Mouse (Mus musculus) heart, embryonic 14.5 days (tissue): ENCODE data around the gene Ppp1r14d. TPM values are rescaled to one million over a fixed set of nuclear protein-coding genes. Genes with fewer than 3 reads are reported as not detected.

ENCODE experiments used
- ATAC-seq: fragments of 200-750 bp; cut with Nextera tagmentation; 2 replicates; pipeline ENCODE4 v1.8.0; 2017; ENCODE audit warnings: low read depth, moderate TSS enrichment; ENCODE audit not compliant: insufficient number of reproducible peaks, insufficient read depth, low FRiP score
- H3K27ac ChIP-seq, 2 experiments: fragments of 200-500 bp in 1 of 2; fragments of 300-500 bp in 1 of 2; sonication (generic) in 1 of 2; replicated peaks in 1 of 2; 2 replicates each; pipeline ENCODE4 v1.5.1; 2012 to 2014; ENCODE audit warnings: low read depth in 2 of 2, low read length in 2 of 2, control low read depth in 1 of 2, mild to moderate bottlenecking in 1 of 2, mixed read lengths in 1 of 2; ENCODE audit not compliant: control insufficient read depth in 1 of 2, insufficient read depth in 1 of 2
- H3K27me3 ChIP-seq: fragments of 300-500 bp; sonication (generic); 2 replicates; pipeline ENCODE4 v1.6.1; 2014; ENCODE audit warnings: mild to moderate bottlenecking, low read length, control low read depth; ENCODE audit not compliant: control insufficient read depth, insufficient read depth
- H3K36me3 ChIP-seq: fragments of 300-500 bp; sonication (generic); 2 replicates; pipeline ENCODE4 v1.6.1; 2014; ENCODE audit warnings: mild to moderate bottlenecking, control low read depth, low read length, mixed read lengths; ENCODE audit not compliant: control insufficient read depth, insufficient read depth
- H3K4me1 ChIP-seq, 2 experiments: fragments of 200-500 bp in 1 of 2; fragments of 300-500 bp in 1 of 2; sonication (generic) in 1 of 2; 2 replicates each; pipeline ENCODE4 v1.6.1; 2012 to 2014; ENCODE audit warnings: low read length in 2 of 2, control low read depth in 1 of 2, mixed read lengths in 1 of 2; ENCODE audit not compliant: control insufficient read depth in 2 of 2, insufficient read depth in 2 of 2
- H3K4me2 ChIP-seq: fragments of 300-500 bp; sonication (generic); 2 replicates; pipeline ENCODE4 v1.6.1; 2014; ENCODE audit warnings: mild to moderate bottlenecking, low read length
- H3K4me3 ChIP-seq, 2 experiments: fragments of 200-500 bp in 1 of 2; fragments of 300-500 bp in 1 of 2; sonication (generic) in 1 of 2; 2 replicates each; pipeline ENCODE4 v1.5.1; 2012 to 2014; ENCODE audit warnings: low read length in 2 of 2, mild to moderate bottlenecking in 2 of 2, control low read depth in 1 of 2, low read depth in 1 of 2, moderate library complexity in 1 of 2; ENCODE audit not compliant: control insufficient read depth in 1 of 2, insufficient read depth in 1 of 2
- H3K9ac ChIP-seq: fragments of 300-500 bp; sonication (generic); 2 replicates; pipeline ENCODE4 v1.6.1; 2014; ENCODE audit warnings: mild to moderate bottlenecking, low read length
- H3K9me3 ChIP-seq: fragments of 300-500 bp; sonication (generic); 2 replicates; pipeline ENCODE4 v1.6.1; 2016; ENCODE audit warnings: low read length, control low read depth; ENCODE audit not compliant: control insufficient read depth
- WGBS: fragments of 180-500 bp; shearing (Covaris S2); extraction: QIAGEN DNeasy Blood & Tissue Kit; methylation state at CpG from one replicate; pipeline ENCODE4 v1.1.7; 2014; 5-methylcytosine and 5-hydroxymethylcytosine counted together
- polyA plus RNA-seq: library from polyadenylated mRNA; unstranded; fragments of >200 nt; fragmentation: Nextera tagmentation; extraction: Ambion mirVana; gene quantifications from 2 replicates; pipeline ENCODE4 v1.2.1, GENCODE M21; 2014

The Ppp1r14d gene
- polyA plus RNA-seq, 1 experiment from 2014 or later: not detected

- Histone ChIP-seq H3K36me3 (no peaks in the 10 kb centered on the region), H3K4me3 (no peak overlapping the region), H3K9me3 (no peaks in the 10 kb centered on the region), H3K4me2 (no peak overlapping the region), H3K4me1 (peaks cover 5 to 6% of the 10 kb centered on the region in 2 experiments; a peak in 1 of 4 replicates), H3K27me3 (no peaks in the 10 kb centered on the region), H3K9ac (no peak overlapping the region), H3K27ac (no peak overlapping the region)
- no peak for ATAC-seq
- 35% methylated on average over 1 of the region's 1 CpGs for WGBS
Observed at GRCm38 (mm10) chr2:119198049-119198448, 31.7 kb downstream of the Ppp1r14d start.

GRCm38 (mm10) chr2:119197493-119197892, 32.2 kb downstream of the Ppp1r14d start:
- H3K27me3 ChIP-seq: no peaks in the 10 kb centered on the region
- WGBS: 90% methylated on average over 1 of the region's 1 CpGs

GRCm38 (mm10) chr2:119196316-119197108, 33.2 kb downstream of the Ppp1r14d start:
- Histone ChIP-seq H3K9me3 (no peaks in the 10 kb centered on the region), H3K27ac (no peak overlapping the region), H3K9ac (no peak overlapping the region), H3K4me1 (peaks cover 0 to 5% of the 10 kb centered on the region in 2 experiments; a peak in 1 of 4 replicates), H3K4me2 (no peak overlapping the region), H3K36me3 (no peaks in the 10 kb centered on the region), H3K4me3 (no peak overlapping the region), H3K27me3 (no peaks in the 10 kb centered on the region)
- 50% methylated on average over 4 of the region's 4 CpGs for WGBS
- ATAC-seq: no peak

More at GRCm38 (mm10) chr2:119197493-119197892, 32.2 kb downstream of the Ppp1r14d start:
- no peaks in the 10 kb centered on the region for H3K9me3 ChIP-seq
- peaks cover 0 to 5% of the 10 kb centered on the region in 2 experiments; a peak in 1 of 4 replicates for H3K4me1 ChIP-seq
- no peak overlapping the region for H3K4me3 ChIP-seq
- H3K9ac ChIP-seq: no peak overlapping the region
- H3K4me2 ChIP-seq: no peak overlapping the region
- no peaks in the 10 kb centered on the region for H3K36me3 ChIP-seq
- H3K27ac ChIP-seq: no peak overlapping the region
- ATAC-seq: no peak

GRCm38 (mm10) chr2:119194140-119194539, 35.6 kb downstream of the Ppp1r14d start:
- Histone ChIP-seq H3K4me3 (no peak overlapping the region), H3K4me2 (no peak overlapping the region), H3K36me3 (no peaks in the 10 kb centered on the region), H3K9ac (no peak overlapping the region), H3K27ac (0 out of 4 replicates have a peak overlapping the region, but pooled peaks of 1 of the 2 experiments have one; percentile 16), H3K9me3 (no peaks in the 10 kb centered on the region), H3K4me1 (peaks cover 2 to 6% of the 10 kb centered on the region in 2 experiments), H3K27me3 (no peaks in the 10 kb centered on the region)
- 72% methylated on average over 5 of the region's 5 CpGs for WGBS
- ATAC-seq: no peak

- Histone ChIP-seq H3K27ac (no peak overlapping the region), H3K36me3 (no peaks in the 10 kb centered on the region), H3K27me3 (no peaks in the 10 kb centered on the region), H3K9ac (no peak overlapping the region), H3K9me3 (no peaks in the 10 kb centered on the region), H3K4me2 (no peak overlapping the region), H3K4me1 (peaks cover 4 to 8% of the 10 kb centered on the region in 2 experiments), H3K4me3 (no peak overlapping the region)
- 73% methylated on average over 5 of the region's 5 CpGs for WGBS
- ATAC-seq: no peak
Observed at GRCm38 (mm10) chr2:119190969-119191368, 38.7 kb downstream of the Ppp1r14d start.

- Histone ChIP-seq H3K27me3 (no peaks in the 10 kb centered on the region), H3K27ac (no peak overlapping the region), H3K9me3 (no peaks in the 10 kb centered on the region), H3K4me1 (peaks cover 4 to 7% of the 10 kb centered on the region in 2 experiments), H3K4me3 (peak overlapping the region; percentile 20 to 32), H3K4me2 (peak overlapping the region; percentile 76), H3K36me3 (peaks cover 13% of the 10 kb centered on the region), H3K9ac (no peak overlapping the region)
- 7% methylated on average over 15 of the region's 15 CpGs for WGBS
- peak; percentile 41; the same call in 1 of the 2 replicates for ATAC-seq
Observed at GRCm38 (mm10) chr2:119189029-119189710, 40.5 kb downstream of the Ppp1r14d start.

- H3K36me3 ChIP-seq: peaks cover 52% of the 10 kb centered on the region
- H3K9me3 ChIP-seq: no peaks in the 10 kb centered on the region
- no peaks in the 10 kb centered on the region for H3K4me1 ChIP-seq
- no peak overlapping the region for H3K9ac ChIP-seq
- H3K4me3 ChIP-seq: no peak overlapping the region
- 87% methylated on average over 7 of the region's 7 CpGs for WGBS
- no peak overlapping the region for H3K27ac ChIP-seq
- no peak for ATAC-seq
- H3K4me2 ChIP-seq: no peak overlapping the region
- no peaks in the 10 kb centered on the region for H3K27me3 ChIP-seq
Observed at GRCm38 (mm10) chr2:119182914-119183313, 46.8 kb downstream of the Ppp1r14d start.
